Mouse (Mus musculus): ENCODE data around the gene Exosc6. TPM values are rescaled to one million over a fixed set of nuclear protein-coding genes. Genes with fewer than 3 reads are reported as not detected.
"Not testable (repeated sequence)": the region's sequence is repeated elsewhere in the genome, so short reads cannot be mapped to it uniquely, and the experiment has no call there.

Exosc6 gene
- polyA plus RNA-seq (2016; fragmentation: Nextera tagmentation; extraction: Ambion mirVana): 0.30 and 6.2 TPM in 2 replicates

DNA sequence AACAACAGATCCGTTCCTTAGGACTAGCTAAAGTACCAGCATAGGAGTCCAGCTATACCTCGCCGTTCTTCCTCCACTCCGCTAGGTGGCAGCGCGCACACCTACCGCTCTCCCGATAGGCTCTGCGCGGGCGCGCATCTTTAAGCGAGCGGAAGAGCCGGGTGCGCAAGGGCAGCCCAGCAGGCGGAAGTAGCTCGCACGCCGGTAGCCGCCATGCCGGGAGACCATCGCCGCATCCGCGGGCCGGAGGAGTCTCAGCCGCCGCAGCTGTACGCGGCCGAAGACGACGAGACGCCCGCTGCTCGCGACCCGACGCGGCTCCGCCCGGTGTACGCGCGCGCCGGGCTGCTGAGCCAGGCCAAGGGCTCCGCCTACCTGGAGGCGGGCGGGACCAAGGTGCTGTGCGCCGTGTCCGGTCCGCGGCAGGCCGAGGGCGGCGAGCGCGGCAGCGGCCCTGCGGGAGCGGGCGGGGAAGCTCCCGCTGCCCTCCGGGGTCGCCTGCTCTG lies at the start of gene Exosc6:
Exosc6 (plus strand) TSS at position 182 of the 506 bp plus-strand sequence.
- peak; percentile 90 for ATAC-seq (ENCODE audit: low FRiP score, low read depth)
- no peaks in the 10 kb centered on the region for H3K27me3 ChIP-seq (replicated peaks)
- peak within 1 kb of the TSS; percentile 90 for H3K9ac ChIP-seq
- no peaks in the 10 kb centered on the region for H3K9me3 ChIP-seq
- 1% methylated on average over 68 of the region's 68 CpGs for WGBS
- H3K4me1 ChIP-seq: peaks cover 18% of the 10 kb centered on the region
- H3K36me3 ChIP-seq: peaks cover 46% of the 10 kb centered on the region
- H3K4me3 ChIP-seq: peak within 1 kb of the TSS; percentile 98
- peak within 1 kb of the TSS; percentile 99 for H3K4me2 ChIP-seq (replicated peaks)
- H3K27ac ChIP-seq: 0 out of 2 replicates have a peak within 1 kb of the TSS, but pooled peaks have one; percentile 15

DNA sequence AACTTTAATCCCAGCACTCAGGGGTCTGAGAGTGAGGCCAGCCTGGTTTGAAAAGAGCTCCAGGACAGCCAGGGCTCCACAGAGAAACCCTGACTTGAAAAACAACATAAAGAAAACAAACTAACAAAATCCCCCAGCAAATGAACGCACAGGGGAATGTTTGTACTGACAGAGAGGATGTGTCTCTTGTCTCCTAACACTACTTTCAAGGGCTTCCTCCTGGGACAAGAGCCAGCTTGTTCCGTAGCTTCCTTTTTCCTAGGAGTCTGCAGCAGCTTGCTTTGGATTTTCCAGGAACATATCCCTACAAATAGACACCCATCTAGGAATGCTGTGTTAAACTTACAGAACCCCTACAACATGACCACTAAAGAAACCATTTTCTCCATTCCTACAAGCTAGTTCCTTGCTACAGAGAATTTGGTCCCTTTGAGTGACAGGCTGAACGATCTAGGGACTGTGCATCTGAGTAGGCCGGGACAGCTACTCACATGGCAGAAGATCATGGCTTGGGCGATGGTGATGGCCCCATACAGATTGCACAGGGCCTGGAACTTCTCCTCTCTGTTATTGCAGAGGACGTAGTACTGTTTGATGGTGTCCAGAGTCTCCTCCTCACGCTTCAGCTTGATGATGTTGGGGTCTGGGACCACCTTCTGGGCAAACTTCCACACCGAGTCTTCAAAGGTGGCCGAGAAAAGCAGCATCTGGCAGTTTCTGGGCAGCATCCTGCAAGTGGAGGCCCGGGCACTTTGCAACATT lies 45.7 kb upstream of the Exosc6 start:
- H3K9ac ChIP-seq; H3K4me3 ChIP-seq; H3K9me3 ChIP-seq; H3K27me3 ChIP-seq (replicated peaks); ATAC-seq (ENCODE audit: low FRiP score, low read depth); H3K4me1 ChIP-seq; H3K4me2 ChIP-seq (replicated peaks); H3K27ac ChIP-seq: not testable (repeated sequence)
- peaks cover 44% of the 10 kb centered on the region for H3K36me3 ChIP-seq
- 91% methylated on average over 9 of the region's 10 CpGs for WGBS

DNA sequence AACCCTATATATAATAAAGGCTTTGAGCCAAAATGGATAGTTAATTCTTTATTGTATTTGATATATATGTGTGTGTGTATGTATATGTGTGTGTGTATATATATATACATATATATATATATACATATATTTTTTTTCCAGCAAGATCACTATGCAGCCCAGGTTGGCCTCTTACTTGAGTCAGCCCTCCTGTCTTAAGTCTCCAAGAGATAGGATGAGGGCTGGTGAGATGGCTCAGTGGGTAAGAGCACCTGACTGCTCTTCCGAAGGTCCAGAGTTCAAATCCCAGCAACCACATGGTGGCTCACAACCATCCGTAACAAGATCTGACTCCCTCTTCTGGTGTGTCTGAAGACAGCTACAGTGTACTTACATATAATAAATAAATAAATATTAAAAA lies 29.5 kb upstream of the Exosc6 start:
- H3K9me3 ChIP-seq; H3K4me1 ChIP-seq; ATAC-seq (ENCODE audit: low FRiP score, low read depth); H3K27ac ChIP-seq; H3K27me3 ChIP-seq (replicated peaks); H3K36me3 ChIP-seq; H3K4me2 ChIP-seq (replicated peaks); H3K4me3 ChIP-seq; H3K9ac ChIP-seq: not testable (repeated sequence)
- 90% methylated on average over 2 of the region's 2 CpGs for WGBS

DNA sequence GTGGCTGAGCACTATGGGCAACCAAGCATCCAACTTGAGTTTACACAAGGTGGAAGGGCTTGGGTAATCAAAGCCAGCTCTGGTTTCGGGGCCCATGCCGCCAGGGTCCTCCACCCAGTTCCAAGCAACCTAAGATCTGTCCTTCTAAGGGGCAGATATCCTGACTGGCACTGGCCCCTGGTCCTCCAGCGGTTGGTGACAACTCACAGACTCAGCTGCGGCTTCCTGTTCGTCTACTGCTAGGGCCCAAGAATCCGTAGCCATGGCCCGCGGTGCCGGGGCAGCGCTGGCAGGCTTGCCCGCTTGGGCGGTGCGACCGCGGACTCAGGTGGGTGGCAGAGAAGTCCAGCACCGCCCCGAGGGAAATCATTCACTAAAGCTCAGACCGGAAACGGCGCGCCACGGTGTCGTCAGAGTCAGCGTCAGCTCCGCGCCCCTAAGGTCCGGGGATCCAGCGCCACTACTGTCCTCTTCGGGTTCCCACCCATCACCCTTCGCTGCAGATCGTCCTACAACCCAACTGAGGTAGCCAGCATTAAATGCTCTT lies 28.7 kb upstream of the Exosc6 start:
- Histone ChIP-seq H3K9me3 (no peaks in the 10 kb centered on the region), H3K36me3 (no peaks in the 10 kb centered on the region), H3K27ac (no peak overlapping the region), H3K4me2 (replicated peaks) (peak overlapping the region; percentile 81), H3K27me3 (replicated peaks) (0 out of 2 replicates have a peak, but pooled peaks cover 5% of the 10 kb centered on the region), H3K9ac (peak overlapping the region; percentile 80), H3K4me1 (peaks cover 3% of the 10 kb centered on the region; the same call in 1 of the 2 replicates), H3K4me3 (peak overlapping the region; percentile 77)
- under 1% methylated on average over 31 of the region's 31 CpGs for WGBS
- peak; percentile 88 for ATAC-seq (ENCODE audit: low FRiP score, low read depth)

DNA sequence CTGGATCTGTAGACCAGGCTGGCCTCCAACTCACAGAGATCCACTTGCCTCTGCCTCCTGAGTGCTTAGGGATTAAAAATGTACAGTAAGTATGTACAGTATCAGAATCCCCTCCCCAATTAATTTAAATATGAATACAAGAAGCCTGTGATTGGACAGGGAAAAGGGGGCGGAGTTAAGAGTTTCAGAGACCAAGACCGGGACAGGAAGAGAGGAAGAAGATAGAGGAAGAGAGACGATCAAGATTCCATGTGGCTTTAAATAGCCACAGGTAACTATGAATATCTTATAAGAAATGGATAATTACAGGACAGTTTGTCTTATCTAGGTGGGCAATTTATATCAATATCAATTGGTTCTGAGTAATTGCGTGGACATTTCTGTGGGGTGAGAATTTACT lies 26.6 kb upstream of the Exosc6 start:
- WGBS: 51% methylated on average over 4 of the region's 4 CpGs
- H3K4me3 ChIP-seq: no peak overlapping the region
- 0 out of 2 replicates have a peak, but pooled peaks cover 5% of the 10 kb centered on the region for H3K27me3 ChIP-seq (replicated peaks)
- no peak overlapping the region for H3K27ac ChIP-seq
- H3K9me3 ChIP-seq: no peaks in the 10 kb centered on the region
- no peak overlapping the region for H3K4me2 ChIP-seq (replicated peaks)
- no peak overlapping the region for H3K9ac ChIP-seq
- ATAC-seq (ENCODE audit: low FRiP score, low read depth): no peak
- H3K4me1 ChIP-seq: peaks cover 7% of the 10 kb centered on the region
- no peaks in the 10 kb centered on the region for H3K36me3 ChIP-seq

- Histone ChIP-seq H3K4me3 (no peak overlapping the region), H3K4me1 (peaks cover 11% of the 10 kb centered on the region), H3K27ac (no peak overlapping the region), H3K27me3 (replicated peaks) (0 out of 2 replicates have a peak, but pooled peaks cover 5% of the 10 kb centered on the region), H3K9ac (no peak overlapping the region), H3K36me3 (no peaks in the 10 kb centered on the region), H3K4me2 (replicated peaks) (no peak overlapping the region), H3K9me3 (no peaks in the 10 kb centered on the region)
- no peak for ATAC-seq (ENCODE audit: low FRiP score, low read depth)
- WGBS: 90% methylated on average over 6 of the region's 6 CpGs
These were observed 26.1 kb upstream of the Exosc6 start for GRCm38 (mm10) chr8:111030045-111030444.

DNA sequence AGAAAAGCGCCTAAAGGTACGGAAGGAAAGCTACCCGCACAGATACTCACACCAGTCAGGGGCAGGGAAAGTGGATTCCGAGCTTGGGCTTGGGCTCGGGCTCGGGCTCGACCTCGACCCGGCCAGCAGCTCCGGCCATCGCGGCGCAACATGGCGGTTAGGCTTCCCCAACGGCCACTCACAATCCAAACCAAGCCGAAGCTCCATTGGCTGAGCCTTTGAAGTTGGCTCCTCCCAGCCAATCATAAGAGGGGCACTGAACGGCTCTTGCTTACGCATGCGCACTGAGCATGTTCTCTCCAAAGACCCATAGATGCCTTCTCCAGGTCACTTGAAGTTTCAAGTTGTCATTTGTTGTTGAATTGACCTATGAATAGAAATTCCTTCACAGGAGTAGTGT lies 24.6 kb upstream of the Exosc6 start, which contains the start of gene Ddx19b:
Ddx19b (minus strand) TSS at position 180 of the 400 bp plus-strand sequence.
- 96% methylated on average over 19 of the region's 19 CpGs for WGBS
- Histone ChIP-seq H3K27ac (no peak within 1 kb of the TSS), H3K9ac (no peak within 1 kb of the TSS), H3K4me2 (replicated peaks) (no peak within 1 kb of the TSS), H3K36me3 (peaks cover 6% of the 10 kb centered on the region; the same call in 1 of the 2 replicates), H3K4me1 (peaks cover 21% of the 10 kb centered on the region), H3K27me3 (replicated peaks) (0 out of 2 replicates have a peak, but pooled peaks cover 5% of the 10 kb centered on the region), H3K9me3 (no peaks in the 10 kb centered on the region), H3K4me3 (no peak within 1 kb of the TSS)
- ATAC-seq (ENCODE audit: low FRiP score, low read depth): no peak

DNA sequence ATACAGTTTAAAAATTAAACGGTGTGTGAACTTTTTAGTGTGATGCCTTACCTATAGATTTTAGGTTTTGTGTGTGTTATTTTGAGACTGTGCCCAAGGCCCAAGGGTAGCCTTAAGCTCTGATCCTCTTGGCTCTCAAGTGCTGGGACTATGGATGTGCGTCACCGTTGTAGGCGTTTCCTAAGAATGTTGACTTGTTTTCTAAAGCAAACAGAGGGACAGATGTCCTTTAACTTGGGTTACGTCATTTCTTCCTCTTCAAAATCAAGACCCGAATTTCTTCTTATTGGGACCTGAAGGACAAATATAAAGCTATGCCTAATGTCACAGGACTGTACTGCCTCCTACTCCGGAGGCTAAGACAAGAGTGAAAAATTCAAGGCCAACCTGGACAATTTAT lies 23.2 kb upstream of the Exosc6 start, which contains the start of gene Aars:
Aars (plus strand) TSS at position 229 of the 400 bp plus-strand sequence.
- peak within 1 kb of the TSS; percentile 75 for H3K9ac ChIP-seq
- 0 out of 2 replicates have a peak, but pooled peaks cover 5% of the 10 kb centered on the region for H3K27me3 ChIP-seq (replicated peaks)
- peak within 1 kb of the TSS; percentile 71 for H3K4me3 ChIP-seq
- peak within 1 kb of the TSS; percentile 77 for H3K4me2 ChIP-seq (replicated peaks)
- WGBS: 96% methylated on average over 7 of the region's 7 CpGs
- peak within 1 kb of the TSS; percentile 67; the same call in 1 of the 2 replicates for H3K27ac ChIP-seq
- H3K9me3 ChIP-seq: no peaks in the 10 kb centered on the region
- H3K36me3 ChIP-seq: peaks cover 14% of the 10 kb centered on the region
- ATAC-seq (ENCODE audit: low FRiP score, low read depth): no peak
- peaks cover 17% of the 10 kb centered on the region for H3K4me1 ChIP-seq

DNA sequence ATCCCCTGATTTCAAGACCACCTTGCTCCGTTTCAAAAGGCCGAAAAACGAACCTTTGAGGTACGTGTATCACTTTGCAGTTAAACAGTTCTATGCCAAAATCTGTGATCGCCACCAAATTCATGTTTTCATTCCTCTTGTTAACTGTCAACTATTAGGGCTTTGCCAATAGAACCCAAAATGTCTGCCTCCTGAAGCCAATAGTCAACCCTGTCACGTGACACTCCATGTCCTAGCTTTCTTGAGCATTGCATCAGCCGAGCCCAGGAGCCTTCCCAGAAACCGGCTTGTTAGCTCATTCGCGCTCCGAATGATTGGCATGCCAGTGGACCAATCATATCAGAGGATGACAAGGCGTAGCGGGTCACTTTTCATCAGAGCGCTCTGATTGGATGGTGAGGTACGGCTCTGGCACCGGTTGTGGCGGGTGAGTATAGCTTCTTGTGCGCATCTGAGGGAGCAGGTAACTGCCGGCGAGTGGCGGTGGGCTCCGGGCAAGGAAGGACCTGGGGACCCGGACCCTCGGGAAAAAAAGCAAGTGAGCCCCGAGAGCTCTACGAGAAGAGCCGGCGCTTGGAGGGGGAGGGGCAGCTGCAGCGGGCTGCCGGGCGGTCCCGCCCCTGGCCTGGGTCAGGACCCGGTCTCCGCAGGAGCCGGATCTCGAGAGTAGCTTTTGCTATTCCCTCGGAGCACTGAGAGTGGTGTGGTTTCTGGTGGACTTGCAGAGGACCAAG lies 22.5 kb upstream of the Exosc6 start:
- ATAC-seq (ENCODE audit: low FRiP score, low read depth): peak; percentile 99
- Histone ChIP-seq H3K4me3 (peak overlapping the region; percentile 71), H3K4me1 (peaks cover 17% of the 10 kb centered on the region), H3K36me3 (peaks cover 20% of the 10 kb centered on the region), H3K9me3 (no peaks in the 10 kb centered on the region), H3K27ac (peak overlapping the region; percentile 67; the same call in 1 of the 2 replicates), H3K9ac (peak overlapping the region; percentile 75), H3K4me2 (replicated peaks) (peak overlapping the region; percentile 77), H3K27me3 (replicated peaks) (0 out of 2 replicates have a peak, but pooled peaks cover 5% of the 10 kb centered on the region)
- WGBS: 5% methylated on average over 37 of the region's 37 CpGs

DNA sequence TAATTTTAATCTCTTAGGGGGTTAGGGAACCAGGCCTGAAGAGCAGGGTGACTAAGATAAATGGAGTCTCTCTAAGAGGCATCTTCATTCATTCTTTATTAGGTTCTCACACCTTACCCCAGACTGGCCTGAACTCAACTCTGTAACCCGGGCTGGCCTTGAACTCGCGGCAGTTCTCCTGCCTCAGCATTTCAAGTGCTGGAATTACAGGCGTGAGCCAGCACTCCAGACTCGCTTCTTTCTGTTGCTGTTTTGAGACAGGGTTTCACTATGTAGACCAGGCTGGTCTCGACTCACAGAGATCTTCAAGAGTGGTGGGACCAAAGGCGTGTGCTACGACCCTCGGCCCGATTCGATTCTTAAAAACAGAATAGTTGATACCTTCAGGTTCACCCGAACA lies 21.9 kb upstream of the Exosc6 start:
- 24% methylated on average over 12 of the region's 12 CpGs for WGBS
- Histone ChIP-seq H3K27me3 (replicated peaks) (0 out of 2 replicates have a peak, but pooled peaks cover 5% of the 10 kb centered on the region), H3K9ac (peak overlapping the region; percentile 75), H3K4me3 (peak overlapping the region; percentile 71), H3K27ac (peak overlapping the region; percentile 67; the same call in 1 of the 2 replicates), H3K4me2 (replicated peaks) (peak overlapping the region; percentile 77), H3K9me3 (no peaks in the 10 kb centered on the region), H3K36me3 (peaks cover 26% of the 10 kb centered on the region), H3K4me1 (peaks cover 17% of the 10 kb centered on the region)
- ATAC-seq (ENCODE audit: low FRiP score, low read depth): peak; percentile 10; the same call in 1 of the 2 replicates

DNA sequence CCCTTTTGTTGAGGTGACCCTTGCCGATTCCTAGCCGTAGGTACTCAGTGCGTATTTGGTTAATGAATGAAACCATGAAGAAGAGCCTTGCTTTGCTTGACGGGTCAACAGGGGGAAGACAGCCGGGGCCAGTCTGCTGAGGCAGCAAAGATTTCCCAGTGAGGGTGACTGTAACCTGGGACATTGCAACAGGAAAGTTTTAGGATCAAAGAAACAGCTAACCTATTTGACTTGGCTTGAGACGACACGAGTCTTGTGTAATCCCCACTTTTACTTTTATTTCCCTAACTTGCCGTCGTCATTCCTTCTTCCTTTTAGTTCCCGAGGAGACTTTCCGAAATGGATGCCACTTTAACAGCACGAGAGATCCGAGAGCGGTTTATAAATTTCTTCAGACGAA lies 19.5 kb upstream of the Exosc6 start:
- H3K9me3 ChIP-seq: no peaks in the 10 kb centered on the region
- peaks cover 17% of the 10 kb centered on the region for H3K4me1 ChIP-seq
- H3K27ac ChIP-seq: no peak overlapping the region
- H3K9ac ChIP-seq: no peak overlapping the region
- H3K4me2 ChIP-seq (replicated peaks): no peak overlapping the region
- ATAC-seq (ENCODE audit: low FRiP score, low read depth): no peak
- no peak overlapping the region for H3K4me3 ChIP-seq
- peaks cover 47% of the 10 kb centered on the region for H3K36me3 ChIP-seq
- WGBS: 94% methylated on average over 15 of the region's 15 CpGs
- H3K27me3 ChIP-seq (replicated peaks): 0 out of 2 replicates have a peak, but pooled peaks cover 2% of the 10 kb centered on the region
